30 mouse cellular contexts compared by ENCODE assay signal in the genomic region with DNA sequence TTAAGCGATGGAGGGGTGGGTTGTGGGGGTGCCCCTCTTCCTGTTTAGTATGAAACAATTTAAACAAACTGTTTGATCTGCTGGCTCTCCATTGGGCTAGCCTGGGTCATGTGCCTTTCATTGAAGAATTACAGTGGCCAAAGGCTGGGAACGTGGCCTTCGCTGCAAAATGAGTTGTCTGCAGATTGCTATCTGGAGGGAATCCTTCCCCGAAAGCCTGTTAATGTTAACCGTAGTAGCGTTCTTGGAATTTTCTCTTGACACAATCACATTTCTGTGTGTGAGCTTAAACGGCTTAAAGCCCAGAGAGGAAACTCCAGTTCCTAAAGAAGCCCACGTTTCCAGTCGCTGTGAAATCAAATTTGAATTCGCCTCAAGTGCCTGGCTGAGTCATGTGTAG. TPM values are rescaled to one million over a fixed set of nuclear protein-coding genes. Genes with fewer than 3 reads are reported as not detected.
DNase-seq lines count a peak whose midpoint lies in the region; ATAC-seq and TF ChIP-seq lines count a peak whose summit lies in the region.
"Had no signal": no experiment of that assay in that cellular context is flagged by ENCODE, and none has a peak within 500 bp of the region (broad histone marks: within the 10 kb centered on the region; RNA-seq: fewer than 3 reads in every experiment).

No protein-coding gene starts in this region.

- no peaks in the 10 kb centered on the region for H3K27me3 ChIP-seq in liver, postnatal 0 days (ENCODE audit: insufficient read depth, low read length)
- H3K27me3 ChIP-seq: embryonic facial prominence, embryonic 12.5 days; hindbrain, embryonic 15.5 days; kidney, embryonic 15.5 days; limb, embryonic 12.5 days; liver, embryonic 15.5 days; lung, embryonic 15.5 days; megakaryocyte, embryonic 14.5 days; midbrain, embryonic 12.5 days; neural tube, embryonic 13.5 days had no signal

- H3K36me3 ChIP-seq in liver, postnatal 0 days (replicated peaks; ENCODE audit: insufficient read depth, low read length) = no peaks in the 10 kb centered on the region
- H3K36me3 ChIP-seq: embryonic facial prominence, embryonic 12.5 days; hindbrain, embryonic 10.5 days; hindbrain, embryonic 15.5 days; kidney, embryonic 15.5 days; limb, embryonic 12.5 days; liver, embryonic 15.5 days; lung, embryonic 15.5 days; midbrain, embryonic 12.5 days; neural tube, embryonic 13.5 days had no signal

- no peak overlapping the region for H3K27ac ChIP-seq in liver, postnatal 0 days (ENCODE audit: low read depth)
- H3K27ac ChIP-seq: embryonic facial prominence, embryonic 12.5 days; hindbrain, embryonic 10.5 days; hindbrain, embryonic 15.5 days; kidney, embryonic 15.5 days; limb, embryonic 12.5 days; liver, embryonic 15.5 days; lung, embryonic 15.5 days; midbrain, embryonic 12.5 days; neural tube, embryonic 13.5 days; stomach, postnatal 0 days had no signal

- no peak overlapping the region for H3K4me3 ChIP-seq in liver, postnatal 0 days (ENCODE audit: low read depth, low read length)
- H3K4me3 ChIP-seq: embryonic facial prominence, embryonic 12.5 days; hindbrain, embryonic 10.5 days; hindbrain, embryonic 15.5 days; kidney, embryonic 15.5 days; limb, embryonic 12.5 days; liver, embryonic 15.5 days; lung, embryonic 15.5 days; megakaryocyte, embryonic 14.5 days; midbrain, embryonic 12.5 days; neural tube, embryonic 13.5 days had no signal

- 76% methylated on average over 10 of the region's 10 CpGs for WGBS in liver, postnatal 0 days (ENCODE audit: insufficient replicate concordance)

- ATAC-seq in inflammation-experienced regulatory T-cells, adult 6 months = peak; percentile 35
- no peak for ATAC-seq in liver, postnatal 0 days
- ATAC-seq: forebrain, embryonic 14.5 days; intestine, postnatal 0 days had no signal

- H3K4me1 ChIP-seq in liver, postnatal 0 days (ENCODE audit: insufficient read depth) = no peaks in the 10 kb centered on the region
- H3K4me1 ChIP-seq: embryonic facial prominence, embryonic 12.5 days; hindbrain, embryonic 10.5 days; hindbrain, embryonic 15.5 days; kidney, embryonic 15.5 days; limb, embryonic 12.5 days; liver, embryonic 15.5 days; lung, embryonic 15.5 days; megakaryocyte, embryonic 14.5 days; midbrain, embryonic 12.5 days; neural tube, embryonic 13.5 days had no signal

- TF ChIP-seq EP300 in liver, postnatal 0 days (IDR thresholded peaks at IDR 0.05; ENCODE audit: low read depth) = no peak

- peak; percentile 16 for DNase-seq in right cerebral cortex, adult 18-20 months
- no peak for DNase-seq in right cerebral cortex, postnatal 25 days
- DNase-seq in R1 (ENCODE audit: low read depth, low spot score) = peak; percentile 47
- peak; percentile 35 for DNase-seq in thymus, postnatal 4 days
- DNase-seq in kidney, adult 11 months = no peak
- DNase-seq in urinary bladder, postnatal 36 days (ENCODE audit: low spot score in 2 of 2) = no peak
- no peak for DNase-seq in liver, postnatal 0 days
- DNase-seq: adrenal gland, adult 8-10 months; cerebellum, adult 11-12 months; cerebellum, adult 9-11 months; embryo, embryonic 11 days; heart, postnatal 14 days; kidney, postnatal 25 days; lung, postnatal 4 days; right cerebral cortex, postnatal 14 days; spleen, adult 18-20 months had no signal

- no peaks in the 10 kb centered on the region for H3K9me3 ChIP-seq in liver, postnatal 0 days (ENCODE audit: low read length)
- H3K9me3 ChIP-seq: hindbrain, embryonic 15.5 days; kidney, embryonic 15.5 days; limb, embryonic 12.5 days; liver, embryonic 15.5 days; lung, embryonic 15.5 days; midbrain, embryonic 12.5 days; neural tube, embryonic 13.5 days had no signal

- H3K9ac ChIP-seq in liver, postnatal 0 days (replicated peaks) = no peak overlapping the region
- H3K9ac ChIP-seq: embryonic facial prominence, embryonic 12.5 days; hindbrain, embryonic 15.5 days; kidney, embryonic 15.5 days; limb, embryonic 12.5 days; liver, embryonic 15.5 days; lung, embryonic 15.5 days; midbrain, embryonic 12.5 days; neural tube, embryonic 13.5 days had no signal

- H3K4me2 ChIP-seq in liver, postnatal 0 days (ENCODE audit: low read depth, low read length) = no peak overlapping the region
- H3K4me2 ChIP-seq: embryonic facial prominence, embryonic 12.5 days; hindbrain, embryonic 15.5 days; kidney, embryonic 15.5 days; limb, embryonic 12.5 days; liver, embryonic 15.5 days; lung, embryonic 15.5 days; midbrain, embryonic 12.5 days; neural tube, embryonic 13.5 days had no signal

- TF ChIP-seq CTCF in liver, postnatal 0 days (IDR thresholded peaks at IDR 0.05; ENCODE audit: low read depth) = no peak

RNA-seq across cellular contexts. Expression of gene Anapc5, which starts 11.9 kb away (rescaled TPM):
- polyA plus RNA-seq in inflammation-experienced regulatory T-cells, adult 6 months (2017; shearing (Covaris generic)) = 100 to 1,000 TPM in 2 of 3 experiments, 10 to 100 TPM in 1; 87.6 to 106 (median 103) TPM
- 103 and 117 TPM in 2 replicates for polyA plus RNA-seq in liver, postnatal 0 days (2015; fragmentation: Nextera tagmentation; extraction: Ambion mirVana)

RNA-seq across cellular contexts. Expression of gene Rnf34, which starts 16.9 kb away (rescaled TPM):
- 10 to 100 TPM; 26.7 to 33.8 (median 27.6) TPM for polyA plus RNA-seq in inflammation-experienced regulatory T-cells, adult 6 months (2017; shearing (Covaris generic))
- 8.0 and 8.3 TPM in 2 replicates for polyA plus RNA-seq in liver, postnatal 0 days (2015; fragmentation: Nextera tagmentation; extraction: Ambion mirVana)

RNA-seq across cellular contexts. Expression of gene Camkk2, which starts 53.8 kb away (rescaled TPM):
- polyA plus RNA-seq in inflammation-experienced regulatory T-cells, adult 6 months (2017; shearing (Covaris generic)) = 1 to 10 TPM; 2.9 to 4.3 (median 3.3) TPM
- 9.7 and 10.6 TPM in 2 replicates for polyA plus RNA-seq in liver, postnatal 0 days (2015; fragmentation: Nextera tagmentation; extraction: Ambion mirVana)

Comparison
In these comparisons a context has a peak if more than half of its experiments do, and no peak if none do; other contexts are left out.
1. DNase-seq: peak in right cerebral cortex, adult 18-20 months (single experiment), R1 (single experiment) and thymus, postnatal 4 days (single experiment); none in right cerebral cortex, postnatal 25 days (single experiment), kidney, adult 11 months (single experiment), urinary bladder, postnatal 36 days (0 of 2) and liver, postnatal 0 days (single experiment).